Mouse (Mus musculus): Measurements from ENCODE around the gene Pml. TPM values are rescaled to one million over a fixed set of nuclear protein-coding genes. Genes with fewer than 3 reads are reported as not detected.

The Pml gene
- polyA plus RNA-seq, 1 experiment from 2014 or later: 4.1 TPM

GRCm38 (mm10) chr9:58169426-58169825, 80.2 kb downstream of the Pml start:
- no peak overlapping the region for H3K4me3 ChIP-seq (replicated peaks)
- no peak overlapping the region for H3K4me2 ChIP-seq (replicated peaks)
- H3K27me3 ChIP-seq: no peaks in the 10 kb centered on the region
- H3K36me3 ChIP-seq: no peaks in the 10 kb centered on the region
- H3K27ac ChIP-seq: no peak overlapping the region
- 89% methylated on average over 6 of the region's 6 CpGs for WGBS
- no peak overlapping the region for H3K9ac ChIP-seq (replicated peaks)
- no peaks in the 10 kb centered on the region for H3K9me3 ChIP-seq
- H3K4me1 ChIP-seq (replicated peaks): peaks cover 7% of the 10 kb centered on the region
- no peak for ATAC-seq

- Histone ChIP-seq H3K4me2 (replicated peaks) (no peak overlapping the region), H3K9me3 (no peaks in the 10 kb centered on the region), H3K9ac (replicated peaks) (no peak overlapping the region), H3K36me3 (no peaks in the 10 kb centered on the region), H3K4me1 (replicated peaks) (peaks cover 7% of the 10 kb centered on the region), H3K27ac (no peak overlapping the region), H3K4me3 (replicated peaks) (no peak overlapping the region), H3K27me3 (no peaks in the 10 kb centered on the region)
- no peak for ATAC-seq
- 69% methylated on average over 3 of the region's 3 CpGs for WGBS
These were observed 80.7 kb downstream of the Pml start for GRCm38 (mm10) chr9:58168880-58169279.

Small RNAs within 50 kb of the gene (microRNA-seq; reads per million reads assigned to microRNA genes)
- gene Mir6385: not detected

Other genes with a start within 250 kb of the Pml start
- 0.30 and 0.38 TPM in 2 replicates for gene Cyp11a1, start 243.4 kb downstream of the Pml start, polyA plus RNA-seq (2015; fragmentation: Nextera tagmentation; extraction: Ambion mirVana)
- 8.1 and 9.9 TPM in 2 replicates for gene Stra6, start 186.0 kb downstream of the Pml start, polyA plus RNA-seq (2015; fragmentation: Nextera tagmentation; extraction: Ambion mirVana)
- gene Ccdc33, start 131.0 kb downstream of the Pml start, polyA plus RNA-seq (2015; fragmentation: Nextera tagmentation; extraction: Ambion mirVana): 0.73 and 0.80 TPM in 2 replicates
- 21.4 and 25.3 TPM in 2 replicates for gene Islr, start 45.5 kb downstream of the Pml start, polyA plus RNA-seq (2015; fragmentation: Nextera tagmentation; extraction: Ambion mirVana)
- gene Islr2, start 45.5 kb downstream of the Pml start, polyA plus RNA-seq (2015; fragmentation: Nextera tagmentation; extraction: Ambion mirVana): 36.8 and 51.7 TPM in 2 replicates
- 94.8 and 97.2 TPM in 2 replicates for gene Stoml1, start 3.4 kb upstream of the Pml start, polyA plus RNA-seq (2015; fragmentation: Nextera tagmentation; extraction: Ambion mirVana)
- gene Loxl1, start 63.4 kb upstream of the Pml start, polyA plus RNA-seq (2015; fragmentation: Nextera tagmentation; extraction: Ambion mirVana): 3.9 and 4.8 TPM in 2 replicates
- gene Tbc1d21, start 120.7 kb upstream of the Pml start, polyA plus RNA-seq (2015; fragmentation: Nextera tagmentation; extraction: Ambion mirVana): not detected in 2 replicates
- 2.9 and 5.2 TPM in 2 replicates for gene Insyn1, start 238.8 kb upstream of the Pml start, polyA plus RNA-seq (2015; fragmentation: Nextera tagmentation; extraction: Ambion mirVana)